Mouse (Mus musculus) heart, postnatal 36 days (tissue): ENCODE measurements around the gene Gm49369. TPM values are rescaled to one million over a fixed set of nuclear protein-coding genes. Genes with fewer than 3 reads are reported as not detected.
A peak's percentile ranks its signal among the peaks of the same experiment; 100 is the strongest.
"Not testable (repeated sequence)": the region's sequence is repeated elsewhere in the genome, so short reads cannot be mapped to it uniquely, and the experiment has no call there.

ENCODE experiments used
- DNase-seq, 2 experiments: peaks; one replicate each; pipeline ENCODE4 v3.0.0; 2021 to 2022
- intact Hi-C: fragments of 180-260 bp; cut with DNase I; formaldehyde crosslinking; loops from one replicate; pipeline ENCODE4 v1.15.1; 2025
- total RNA-seq, 2 experiments: library from RNA; stranded (reverse); gene quantifications; 2 replicates each; pipeline ENCODE4 v1.2.3; 2021

The Gm49369 gene
- total RNA-seq, result 1 to 10 TPM in 1 of 2 experiments, under 1 TPM in 1; 0.72 to 8.2 TPM

DNA sequence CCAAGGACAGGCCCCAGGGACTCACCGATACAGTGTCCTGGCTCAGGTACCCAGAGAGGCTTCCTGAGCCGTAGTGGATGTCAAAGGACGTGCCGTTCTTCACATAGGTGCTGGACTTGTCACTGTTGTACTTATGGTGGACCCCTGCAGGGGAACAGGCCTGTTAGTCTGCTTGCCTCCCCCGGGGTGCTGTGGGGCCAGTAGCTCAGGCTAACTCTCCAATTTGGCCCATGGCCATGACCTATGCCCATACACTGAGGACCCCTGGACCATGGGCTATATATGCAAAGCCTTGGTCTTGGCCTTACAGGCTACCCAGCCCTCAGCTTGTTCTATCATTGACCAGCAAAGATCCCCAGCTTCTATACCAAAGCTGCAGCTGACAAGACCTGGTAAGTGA lies at the start of gene Gm49369:
Gene Gm49369 (minus strand): TSS at position 101 of the 400 bp plus-strand sequence.
- DNase-seq, result no peak
- intact Hi-C loops, result no loop called here

DNA sequence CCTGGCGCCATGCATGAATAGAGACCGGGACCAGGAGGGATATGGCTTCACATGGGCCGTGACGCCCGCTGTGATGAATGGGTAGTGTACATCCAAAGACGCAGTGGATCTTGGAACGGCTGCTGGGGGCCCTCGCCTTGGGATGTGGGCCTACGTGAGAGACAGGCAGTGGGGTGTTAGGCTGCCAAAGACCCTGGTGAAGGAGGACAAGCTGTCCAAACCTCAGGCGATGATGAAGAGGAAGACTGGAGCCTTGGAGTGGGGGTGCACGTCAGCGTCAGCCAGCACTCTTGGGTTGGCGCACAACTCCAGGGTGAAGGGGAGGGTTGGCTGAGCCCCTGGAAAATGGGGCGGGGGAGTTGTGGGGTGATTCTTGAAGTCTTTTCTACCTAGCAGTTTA lies 48.6 kb upstream of the Gm49369 start:
- intact Hi-C loops, result no loop called here
- DNase-seq, result no peak

DNA sequence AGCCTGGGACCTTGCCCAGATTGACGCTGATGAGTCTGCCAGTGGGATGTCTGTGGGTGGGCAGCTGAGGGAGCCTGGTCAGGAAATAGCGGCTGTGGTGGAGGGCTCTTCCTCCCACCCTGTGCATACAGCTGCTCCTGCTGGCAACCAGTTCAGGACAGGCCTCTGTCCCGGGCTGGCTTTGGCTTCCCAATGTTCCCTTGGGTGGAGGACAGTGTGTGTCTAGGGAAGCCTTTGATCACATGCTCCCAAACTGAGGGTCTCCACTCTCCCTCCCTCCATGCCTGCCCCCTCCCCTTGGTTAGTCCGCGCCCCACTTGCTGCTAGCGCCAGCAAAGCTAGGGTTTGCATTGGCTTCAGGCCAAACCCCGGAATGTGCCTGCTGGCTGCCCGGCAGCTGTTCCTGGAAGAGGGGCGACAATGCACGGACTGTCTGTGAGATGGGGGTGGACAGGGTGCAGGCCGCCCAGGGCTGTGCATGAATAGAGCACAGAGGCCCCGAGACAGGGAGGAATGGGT lies 47.8 kb upstream of the Gm49369 start:
- DNase-seq, result peak; percentile 20 to 33
- intact Hi-C loops, result no loop called here

DNA sequence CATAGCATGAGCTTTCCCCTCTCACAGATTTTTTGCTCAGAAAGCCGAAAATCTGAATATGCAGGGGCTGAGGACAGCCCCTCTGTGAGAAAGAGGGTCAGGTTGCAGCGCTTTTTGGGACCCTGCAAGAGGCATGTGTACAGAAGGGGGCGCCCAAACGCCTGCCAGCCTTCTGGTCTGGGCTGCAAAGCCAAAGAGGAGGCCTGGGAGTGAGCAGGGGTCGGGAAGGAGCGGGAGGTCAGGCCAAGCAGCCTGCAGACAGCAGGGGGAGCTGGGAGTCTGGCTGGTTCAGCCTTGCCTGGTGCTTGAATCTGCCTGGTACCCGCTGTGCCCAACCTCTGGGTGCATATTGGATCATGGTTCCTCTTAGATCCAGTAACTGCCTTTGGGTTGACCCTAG lies 45.7 kb upstream of the Gm49369 start:
- DNase-seq, result peak in 1 of 2 experiments; percentile 24
- intact Hi-C loops, result no loop called here

DNA sequence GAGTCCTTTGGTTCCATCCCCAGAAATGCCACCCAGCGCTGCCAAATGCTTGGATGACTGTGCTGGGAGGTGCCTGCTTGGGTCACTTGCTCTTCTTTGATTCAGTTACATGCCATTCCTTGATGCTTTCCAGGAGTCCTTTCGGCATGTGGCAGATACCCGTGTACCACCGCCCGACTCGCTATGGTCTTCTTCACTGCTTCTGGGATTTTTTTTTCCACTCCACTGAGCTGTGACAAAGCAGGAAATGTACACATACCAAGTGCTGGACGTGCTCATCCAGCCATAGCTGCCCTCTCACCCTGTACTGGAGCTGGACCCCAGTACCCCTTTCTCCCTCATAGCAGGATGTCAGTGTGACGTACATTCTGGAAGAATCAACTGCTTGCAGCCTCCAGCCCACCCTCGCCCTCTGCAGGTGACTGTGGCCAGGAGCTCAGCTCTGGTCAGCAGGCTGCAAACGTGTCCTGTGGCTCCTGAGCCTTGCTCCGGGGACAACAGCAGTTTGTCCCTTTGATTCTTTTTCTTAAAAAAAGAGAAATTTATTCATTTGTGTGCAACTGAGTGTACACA lies 43.3 kb upstream of the Gm49369 start:
- intact Hi-C loops, result loop anchor here (2.0 kb wide), 2 partner anchors 65 to 91 kb away; no protein-coding TSS in a partner anchor
- peak in 1 of 2 experiments; percentile 60 for DNase-seq

DNA sequence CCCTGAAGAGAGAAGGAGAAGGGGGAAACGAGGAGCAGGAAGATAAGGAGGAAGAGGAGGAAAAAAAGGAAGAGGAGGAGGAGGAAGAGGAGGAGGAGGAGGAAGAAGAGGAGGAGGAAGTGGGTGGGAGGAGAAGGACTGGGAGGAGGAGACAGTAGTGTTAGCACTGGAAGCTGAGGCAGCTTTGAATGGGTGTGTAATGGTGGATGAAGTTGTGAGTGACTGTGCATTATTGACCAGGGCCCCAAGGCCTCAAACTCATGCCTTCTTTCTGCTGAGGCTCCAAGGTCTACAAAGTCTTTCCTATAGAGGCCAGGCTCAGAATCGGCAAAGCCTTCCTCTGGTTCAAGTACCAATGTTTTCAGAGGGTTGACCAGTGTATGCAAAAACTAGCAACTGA lies 39.4 kb upstream of the Gm49369 start:
- DNase-seq, result no peak
- intact Hi-C loops, result no loop called here

DNA sequence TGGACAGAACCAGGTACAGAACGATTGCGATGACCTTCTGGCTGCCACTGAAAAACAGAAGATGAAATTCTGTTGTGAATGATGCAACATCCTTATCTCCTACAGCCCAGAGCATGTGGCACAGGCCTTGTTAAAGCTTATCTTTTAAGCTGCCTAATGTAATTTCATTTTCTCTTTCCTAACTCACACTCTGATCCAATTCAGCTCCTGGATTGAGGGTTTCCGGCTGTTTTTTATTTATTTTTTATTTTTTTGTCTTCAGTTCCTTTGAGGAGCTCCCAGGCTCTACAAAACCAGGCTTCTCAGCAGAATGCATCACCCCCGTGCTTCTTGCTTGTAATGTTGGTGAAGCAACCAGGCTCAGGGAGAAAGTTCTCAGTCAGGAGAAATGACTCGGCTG lies 37.4 kb upstream of the Gm49369 start:
- intact Hi-C loops, result no loop called here
- DNase-seq, result no peak

DNA sequence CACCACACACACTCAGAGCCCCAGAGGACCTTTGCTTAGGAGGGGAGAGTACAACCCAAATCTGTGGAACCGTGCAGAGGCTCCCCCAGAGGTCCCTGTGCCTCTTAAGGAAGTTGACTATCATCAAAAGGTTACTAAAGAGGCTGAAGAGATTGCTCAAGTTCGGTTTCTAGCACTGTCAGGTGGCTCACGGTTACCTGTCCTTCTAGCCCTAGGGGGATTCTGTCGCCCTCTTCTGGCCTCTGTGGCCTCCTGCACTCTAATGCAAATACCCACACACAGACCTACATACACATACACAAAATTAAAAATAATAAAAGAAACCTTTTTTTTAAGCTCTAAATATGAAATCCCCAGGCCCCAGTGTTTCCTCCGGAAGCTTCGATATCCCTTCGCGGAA lies 36.2 kb upstream of the Gm49369 start:
- intact Hi-C loops, result no loop called here

DNA sequence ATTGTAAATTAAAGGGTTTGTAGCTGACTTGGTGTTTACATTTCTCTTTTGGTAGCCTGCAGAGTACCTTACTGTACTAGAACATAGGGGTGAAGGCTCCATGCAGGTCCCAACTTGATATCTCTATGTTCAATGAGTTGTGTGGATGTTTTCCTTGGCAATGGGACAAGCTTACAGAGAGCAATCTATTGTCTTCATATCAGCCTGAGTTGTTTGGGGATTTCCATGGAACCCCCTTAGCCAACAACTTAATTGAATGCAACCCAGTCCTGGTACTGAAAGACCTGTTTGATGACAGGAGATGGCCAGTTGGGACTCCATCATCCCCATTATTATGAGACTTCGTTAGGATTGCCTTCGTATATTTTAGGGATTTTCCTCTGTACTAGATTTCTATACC lies 35.6 kb upstream of the Gm49369 start:
- intact Hi-C loops, result no loop called here
- no peak for DNase-seq

More for the DNA sequence above, 36.2 kb upstream of the Gm49369 start:
- no peak for DNase-seq

DNA sequence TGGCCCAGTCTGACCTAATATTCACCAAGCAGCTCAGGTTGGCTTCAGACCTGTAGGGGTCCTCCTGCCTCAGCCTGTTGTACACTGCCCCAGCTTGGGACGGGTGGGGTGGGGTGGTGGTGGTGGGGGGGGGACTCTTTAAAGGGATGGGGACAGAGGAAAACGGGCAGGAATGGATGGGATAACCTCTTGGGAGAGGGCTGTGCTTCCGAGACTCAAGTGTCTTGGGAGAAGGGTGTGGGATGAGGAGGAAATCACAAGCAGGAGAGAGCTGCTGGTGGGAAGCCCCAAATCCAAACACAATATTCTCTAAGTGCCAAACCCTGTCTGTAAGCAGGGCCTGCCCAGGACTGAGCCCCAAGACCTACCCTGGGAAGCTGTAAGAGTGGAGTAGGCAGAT lies 33.8 kb upstream of the Gm49369 start:
- intact Hi-C loops, result no loop called here
- DNase-seq, result peak in 1 of 2 experiments; percentile 5

DNA sequence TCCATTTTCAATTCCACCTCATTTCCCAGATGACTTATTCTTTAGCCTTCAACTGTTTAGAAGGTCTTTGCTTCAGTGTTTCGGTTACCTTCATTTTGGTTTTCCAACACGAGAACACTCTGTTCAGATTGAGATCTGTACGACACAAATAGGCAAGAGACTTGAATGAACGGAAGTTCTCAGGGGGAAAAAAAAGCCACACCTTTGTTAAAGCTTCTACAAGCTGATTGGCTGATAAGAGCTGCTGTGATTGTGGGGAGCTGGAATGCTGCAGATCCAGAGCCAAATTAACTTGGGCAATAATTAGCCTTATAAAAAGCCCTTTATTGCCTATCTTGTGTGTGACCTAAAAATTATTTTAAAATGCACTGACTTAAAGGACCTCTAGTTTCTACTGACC lies 32.8 kb upstream of the Gm49369 start:
- DNase-seq, result no peak
- intact Hi-C loops, result no loop called here

DNA sequence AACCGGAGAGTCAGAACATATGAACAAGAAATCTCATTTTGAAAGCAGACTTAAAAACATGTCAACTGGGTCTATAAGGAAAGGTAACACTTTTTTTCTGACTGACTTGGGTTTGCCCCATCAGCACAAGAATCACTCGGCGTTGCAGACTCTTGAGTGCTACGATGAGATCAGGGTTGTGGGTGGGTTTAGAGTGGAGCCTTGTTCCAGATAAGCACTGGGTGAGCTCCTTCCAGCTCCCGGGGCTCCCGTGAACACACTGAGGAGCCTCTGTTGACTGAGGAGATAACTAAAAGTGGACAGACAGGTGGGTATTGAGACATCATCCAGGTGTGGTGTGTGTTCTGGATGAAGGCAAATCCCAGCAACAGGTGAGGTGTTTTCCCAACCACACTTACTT lies 30.8 kb upstream of the Gm49369 start:
- intact Hi-C loops, result loop anchor here (2.0 kb wide), 1 partner anchor 16 kb away; no protein-coding TSS in a partner anchor
- no peak for DNase-seq

DNA sequence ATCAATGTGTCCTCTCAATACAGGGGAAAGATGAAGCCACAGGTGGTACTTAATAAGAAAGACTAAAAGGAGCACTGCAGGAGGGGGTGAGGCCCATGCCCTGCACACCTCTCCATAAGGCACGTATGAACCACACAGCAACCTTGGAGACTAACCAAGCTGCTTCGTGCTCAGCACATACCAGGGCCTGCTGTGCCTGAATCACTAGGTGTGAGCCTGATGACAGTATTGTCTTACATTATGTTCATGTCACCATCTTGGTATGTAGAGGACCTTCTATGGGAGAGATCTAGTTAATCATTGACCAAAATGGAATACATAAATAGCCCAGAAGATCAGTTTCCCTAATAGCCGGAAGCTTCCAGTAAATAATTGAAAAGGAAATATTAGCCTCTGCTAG lies 27.1 kb upstream of the Gm49369 start:
- DNase-seq, result no peak
- intact Hi-C loops, result no loop called here

DNA sequence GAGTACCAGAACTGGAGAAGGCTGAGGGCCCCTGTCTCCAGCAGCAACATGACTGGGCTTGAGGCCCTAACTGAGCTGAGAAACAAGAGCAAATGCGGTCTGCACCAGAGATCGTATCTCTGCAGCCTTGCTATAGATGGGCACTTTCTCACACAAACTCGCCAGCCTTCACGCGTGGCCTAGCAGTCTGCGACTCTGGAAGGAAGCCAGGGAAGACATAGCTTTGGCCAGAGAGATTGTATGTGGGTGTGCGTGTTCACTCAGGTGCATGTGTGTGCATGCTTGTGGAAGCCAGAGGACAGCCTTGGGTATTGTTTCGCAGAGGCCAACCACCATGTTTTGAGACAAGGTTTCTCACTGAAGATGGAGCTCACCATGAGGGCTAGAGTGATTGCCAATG lies 26.2 kb upstream of the Gm49369 start:
- intact Hi-C loops, result no loop called here
- no peak for DNase-seq

DNA sequence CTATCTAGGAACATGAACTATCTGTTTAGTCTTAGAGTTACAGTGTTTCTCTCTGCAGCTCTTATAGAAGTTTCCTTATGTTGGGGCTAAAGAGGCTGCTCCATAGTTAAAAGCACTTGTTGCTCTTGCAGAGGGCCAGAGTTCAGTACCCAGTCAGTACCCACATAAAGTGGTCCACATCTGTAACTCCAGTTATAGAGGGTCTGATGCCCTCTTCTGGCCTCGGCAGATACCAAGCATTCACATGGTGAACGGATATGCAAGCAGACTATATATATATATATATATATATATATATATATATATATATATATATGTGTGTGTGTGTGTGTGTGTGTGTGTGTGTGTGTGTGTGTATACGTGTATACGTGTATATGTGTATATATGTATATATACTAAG lies 25.5 kb upstream of the Gm49369 start:
- intact Hi-C loops, result no loop called here
- no peak for DNase-seq

DNA sequence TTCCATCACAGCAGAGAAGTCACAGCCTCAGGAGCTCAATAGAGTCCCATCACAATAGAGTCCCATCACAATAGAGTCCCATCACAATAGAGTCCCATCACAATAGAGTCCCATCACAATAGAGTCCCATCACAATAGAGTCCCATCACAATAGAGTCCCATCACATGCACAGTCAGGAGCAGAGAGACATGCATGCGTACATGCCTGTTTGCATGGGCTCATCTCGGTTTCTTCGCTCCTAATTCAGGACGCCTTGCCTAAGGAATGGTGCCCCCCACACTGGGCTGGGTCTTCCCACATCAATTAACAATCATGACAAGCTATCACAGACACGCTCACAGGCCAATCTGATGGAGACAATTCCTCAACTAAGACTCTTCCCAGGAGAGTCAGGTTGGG lies 22.7 kb upstream of the Gm49369 start:
- intact Hi-C loops, DNase-seq: not testable (repeated sequence)

DNA sequence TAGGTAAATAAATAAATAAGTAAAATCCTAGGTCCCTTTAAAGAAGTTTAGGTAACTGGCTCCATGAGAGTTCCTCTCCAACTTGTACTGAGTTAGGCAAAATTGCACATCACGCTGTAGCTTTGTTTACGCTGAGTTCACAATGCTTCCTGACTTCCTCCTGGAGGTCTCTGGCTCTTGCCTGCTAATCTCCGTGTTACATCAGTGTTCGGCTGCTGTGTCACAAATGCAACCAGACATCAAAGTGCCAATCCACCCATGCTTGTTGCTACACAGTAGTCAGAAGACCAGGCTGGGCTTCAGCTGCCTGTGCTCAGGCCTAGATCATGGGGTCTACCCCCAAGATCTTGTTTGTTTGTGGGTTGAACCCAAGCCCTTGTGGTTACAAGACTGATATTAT lies 21.1 kb upstream of the Gm49369 start:
- intact Hi-C loops, result no loop called here
- DNase-seq, result no peak

DNA sequence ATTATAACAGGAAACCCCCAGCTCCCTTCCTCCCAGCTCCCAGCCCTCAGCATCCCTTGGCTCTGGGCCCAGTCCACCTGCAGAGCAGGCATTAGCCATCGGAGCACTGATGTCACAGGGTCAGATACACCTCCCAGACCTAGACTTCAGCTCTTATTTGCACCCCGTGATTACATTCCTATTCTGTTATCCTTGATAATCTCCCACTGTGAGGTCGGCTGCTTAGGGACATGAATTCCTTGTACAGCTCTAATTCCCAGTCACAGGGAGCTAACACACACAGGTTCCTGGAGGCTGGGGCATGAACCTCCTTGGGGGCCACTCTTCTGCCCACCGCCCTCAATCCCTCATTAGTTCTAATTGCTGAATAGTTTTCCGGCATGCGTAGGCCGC lies 18.3 kb upstream of the Gm49369 start:
- no peak for DNase-seq
- intact Hi-C loops, result no loop called here

DNA sequence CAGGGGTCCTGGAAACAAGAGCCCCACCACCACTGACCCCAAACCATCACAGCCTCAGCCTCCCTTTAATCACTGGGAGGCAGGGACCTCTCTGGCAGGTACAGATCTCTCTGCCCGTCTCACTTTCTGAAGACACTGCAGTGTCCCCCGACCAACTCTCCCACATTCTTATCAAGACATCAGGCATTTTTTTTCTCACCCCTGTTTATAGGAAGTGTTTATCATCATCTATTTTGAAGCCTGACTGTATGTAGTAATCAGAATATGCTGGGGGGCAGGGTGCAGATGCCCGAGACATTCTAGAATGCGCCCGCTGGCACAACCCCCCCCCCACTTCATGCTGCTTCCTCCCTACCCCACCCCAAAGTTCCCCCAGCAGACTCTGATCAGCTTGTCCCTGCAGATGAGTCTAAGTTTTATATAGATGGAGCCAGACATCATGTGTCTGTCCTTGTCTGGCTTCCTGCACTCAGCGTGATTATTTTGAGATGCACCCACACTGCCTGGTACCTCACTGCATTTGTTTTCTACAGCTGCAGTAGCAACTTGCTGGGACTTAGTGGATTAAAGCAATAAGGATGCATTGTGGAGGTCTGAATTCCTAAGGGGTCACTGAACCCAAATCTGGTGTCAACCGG lies 17.8 kb upstream of the Gm49369 start:
- no peak for DNase-seq
- intact Hi-C loops, result no loop called here

DNA sequence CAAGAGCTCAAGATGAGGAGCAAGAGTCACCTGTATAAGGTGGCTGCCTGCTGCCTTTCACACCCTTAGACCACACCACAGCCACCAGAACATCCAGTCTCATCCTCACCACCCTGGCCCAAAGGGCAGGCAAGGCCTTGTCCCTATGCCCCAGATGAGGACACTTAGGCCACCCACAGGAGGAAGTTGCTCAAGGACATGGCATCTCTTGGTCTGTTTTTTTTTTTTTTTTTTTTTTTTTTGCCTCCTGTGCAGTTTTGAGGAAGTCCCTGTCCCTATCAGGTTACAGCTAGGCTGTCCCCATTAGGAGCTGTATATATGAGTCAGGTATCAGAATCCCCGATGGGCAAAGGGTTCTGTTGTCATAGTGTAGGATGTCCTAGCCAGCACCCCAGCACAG lies 16.8 kb upstream of the Gm49369 start:
- DNase-seq, result no peak
- intact Hi-C loops, result no loop called here

DNA sequence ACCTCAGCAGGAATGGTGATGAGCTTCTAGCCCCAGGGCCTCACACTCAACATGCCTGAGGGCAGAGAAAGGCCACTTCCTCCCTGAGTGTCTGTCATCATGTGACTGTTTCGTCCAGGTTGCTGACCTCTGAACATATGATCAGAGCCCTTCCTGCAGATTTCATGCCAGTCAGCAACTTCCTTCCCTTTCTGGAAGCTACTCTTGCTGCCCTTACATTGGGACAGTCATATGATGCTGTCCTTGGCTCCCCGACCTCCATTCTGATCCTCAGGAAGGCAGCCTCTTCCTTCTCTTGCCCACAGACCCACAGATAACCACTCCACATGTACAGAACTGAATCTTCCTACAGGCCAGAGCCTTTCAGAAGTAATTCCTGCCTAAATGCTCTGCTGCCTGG lies 15.6 kb upstream of the Gm49369 start:
- intact Hi-C loops, result no loop called here
- no peak for DNase-seq

DNA sequence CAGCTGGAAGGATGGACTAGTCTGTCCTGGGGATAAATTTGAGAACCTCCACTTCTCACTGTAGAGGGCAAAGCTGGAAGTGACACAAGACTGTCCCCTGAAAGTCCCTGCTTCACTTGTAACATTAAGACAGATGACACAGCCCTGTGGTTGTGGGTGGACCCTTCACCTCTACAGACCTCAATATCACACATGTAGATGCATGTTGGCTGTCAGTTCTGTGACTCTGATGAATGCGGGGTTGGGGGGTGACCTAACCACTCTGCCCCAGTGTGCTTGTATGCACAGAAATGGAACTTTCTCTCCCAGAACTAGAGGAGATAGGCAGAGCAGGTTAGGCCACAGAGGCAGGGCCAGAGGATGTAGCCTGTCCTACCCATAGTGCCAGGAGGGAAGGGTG lies 14.1 kb upstream of the Gm49369 start:
- intact Hi-C loops, result loop anchor here (2.0 kb wide), 1 partner anchor 16 kb away; no protein-coding TSS in a partner anchor
- no peak for DNase-seq
